Mouse (Mus musculus): ENCODE data around the gene Hpse.

DNA sequence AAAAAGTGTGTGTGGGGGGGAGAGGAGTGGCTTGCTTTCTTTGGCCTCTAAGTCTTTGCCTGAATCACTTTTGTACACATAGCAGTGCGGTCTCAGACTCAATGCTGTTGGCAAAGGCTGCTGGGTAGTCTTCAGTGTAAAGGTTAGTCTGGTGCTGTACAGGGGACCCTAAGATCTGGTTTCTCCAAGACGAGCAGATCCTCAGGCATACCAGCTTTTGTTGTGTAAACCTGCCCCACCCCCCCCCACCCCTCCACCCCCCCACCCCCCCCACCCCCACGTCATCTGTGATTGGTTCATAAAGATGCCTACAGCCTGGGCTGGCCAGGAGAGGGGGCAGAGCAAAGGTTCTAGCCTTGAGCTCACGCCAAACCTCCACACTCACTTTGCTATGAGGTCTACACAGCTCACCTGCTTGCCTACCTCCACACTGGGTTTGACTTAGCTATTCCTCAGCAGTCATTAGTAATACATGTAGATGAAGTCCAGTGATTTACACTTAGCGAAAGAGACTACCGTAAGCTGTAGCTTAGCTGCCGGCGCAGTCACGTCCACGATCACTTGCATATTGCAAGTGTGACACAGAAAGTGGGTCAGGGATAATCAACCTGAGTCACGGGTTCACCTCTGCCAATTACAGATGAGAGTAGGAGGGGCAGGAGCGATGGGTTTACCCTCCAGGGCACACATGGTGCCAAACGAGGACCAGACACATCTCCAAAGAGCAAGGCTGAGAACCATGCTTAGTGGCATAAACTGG is 18.5 kb downstream of the Hpse start:
- no peak for TF ChIP-seq CTCF (IDR thresholded peaks at IDR 0.05; ENCODE audit: extremely low read depth, insufficient read depth, low read length)
- no peak for TF ChIP-seq POLR2A (IDR thresholded peaks at IDR 0.05; ENCODE audit: extremely low read depth, insufficient read depth, low read length)

Measured in cortical plate, adult 2 months (tissue).